Mouse (Mus musculus) spleen, postnatal 10 days (tissue): ENCODE measurements around the gene Acadl.

ENCODE experiments used
- DNase-seq, 2 experiments: peaks; one replicate each; pipeline ENCODE4 v3.0.0; 2021 to 2022; ENCODE audit warnings: low spot score in 2 of 2

Acadl gene

GRCm38 (mm10) chr1:66839755-66840438 lies 23.2 kb downstream of the Acadl start:
- no peak for DNase-seq

- DNase-seq = no peak
Measured at GRCm38 (mm10) chr1:66839135-66839534, 23.9 kb downstream of the Acadl start.

- peak; percentile 71 to 90 for DNase-seq
Measured at GRCm38 (mm10) chr1:66838184-66839042, 24.7 kb downstream of the Acadl start.

- DNase-seq = no peak
Measured at GRCm38 (mm10) chr1:66837207-66837606, 25.9 kb downstream of the Acadl start.

GRCm38 (mm10) chr1:66832636-66833165 lies 30.4 kb downstream of the Acadl start:
- DNase-seq = no peak

- no peak for DNase-seq
Measured at GRCm38 (mm10) chr1:66831824-66832600, 31.1 kb downstream of the Acadl start.

GRCm38 (mm10) chr1:66829400-66830080 lies 33.5 kb downstream of the Acadl start:
- no peak for DNase-seq

- DNase-seq = no peak
Measured at GRCm38 (mm10) chr1:66821966-66822365, 41.1 kb downstream of the Acadl start.

- DNase-seq = no peak
Measured at GRCm38 (mm10) chr1:66820241-66820640, 42.8 kb downstream of the Acadl start.

- no peak for DNase-seq
Measured at GRCm38 (mm10) chr1:66817865-66818315, 45.2 kb downstream of the Acadl start.

GRCm38 (mm10) chr1:66817453-66817839 lies 45.6 kb downstream of the Acadl start, which contains the start of gene Kansl1l:
Kansl1l (minus strand) TSS chr1:66817562.
- DNase-seq = peak; percentile 91 to 97

- peak; percentile 90 to 96 for DNase-seq
Measured at GRCm38 (mm10) chr1:66816837-66817452, 46.1 kb downstream of the Acadl start.

GRCm38 (mm10) chr1:66815941-66816777 lies 46.9 kb downstream of the Acadl start:
- peak; percentile 60 to 65 for DNase-seq

GRCm38 (mm10) chr1:66814756-66815155 lies 48.3 kb downstream of the Acadl start:
- peak in 1 of 2 experiments; percentile 15 for DNase-seq

GRCm38 (mm10) chr1:66813191-66813590 lies 49.9 kb downstream of the Acadl start:
- no peak for DNase-seq

- DNase-seq = no peak
Measured at GRCm38 (mm10) chr1:66806821-66807220, 56.3 kb downstream of the Acadl start.

GRCm38 (mm10) chr1:66805408-66805807 lies 57.7 kb downstream of the Acadl start:
- no peak for DNase-seq

GRCm38 (mm10) chr1:66804710-66805109 lies 58.4 kb downstream of the Acadl start:
- no peak for DNase-seq

- DNase-seq = no peak
Measured at GRCm38 (mm10) chr1:66797962-66798361, 65.1 kb downstream of the Acadl start.
